Mouse (Mus musculus): ENCODE results near the gene Coro1b.

Gene Coro1b

GRCm38 (mm10) chr19:4192251-4192985 lies 44.0 kb downstream of the Coro1b start:
- DNase-seq = no peak

GRCm38 (mm10) chr19:4193129-4193528 lies 44.7 kb downstream of the Coro1b start:
- DNase-seq = no peak

GRCm38 (mm10) chr19:4194021-4194724 lies 45.8 kb downstream of the Coro1b start:
- DNase-seq = no peak

- no peak for DNase-seq
These were observed 46.6 kb downstream of the Coro1b start for GRCm38 (mm10) chr19:4194776-4195650.

- DNase-seq = no peak
These were observed 47.6 kb downstream of the Coro1b start for GRCm38 (mm10) chr19:4196048-4196447.

- no peak for DNase-seq
These were observed 48.1 kb downstream of the Coro1b start for GRCm38 (mm10) chr19:4196548-4196947.

GRCm38 (mm10) chr19:4197180-4197579 lies 48.8 kb downstream of the Coro1b start:
- DNase-seq = no peak

GRCm38 (mm10) chr19:4201291-4201909 lies 53.0 kb downstream of the Coro1b start, which contains the start of gene Rad9a:
Gene Rad9a, minus strand, starts transcription at chr19:4201662.
- DNase-seq = peak; percentile 94 to 97

GRCm38 (mm10) chr19:4202149-4202548 lies 53.7 kb downstream of the Coro1b start:
- DNase-seq = no peak

GRCm38 (mm10) chr19:4203148-4203547 lies 54.7 kb downstream of the Coro1b start:
- no peak for DNase-seq
